Mouse (Mus musculus) adrenal gland, postnatal 10 days (tissue): ENCODE data around the gene Disc1. TPM values are rescaled to one million over a fixed set of nuclear protein-coding genes. Genes with fewer than 3 reads are reported as not detected.

Experiments used
- DNase-seq: peaks from one replicate; pipeline ENCODE4 v3.0.0; 2021; ENCODE audit warnings: mixed read lengths
- total RNA-seq, 2 experiments: library from RNA; stranded (reverse); gene quantifications; 2 replicates each; pipeline ENCODE4 v1.2.3; 2021

The Disc1 gene
- total RNA-seq, 2 experiments from 2014 or later: 3.6 TPM

DNA sequence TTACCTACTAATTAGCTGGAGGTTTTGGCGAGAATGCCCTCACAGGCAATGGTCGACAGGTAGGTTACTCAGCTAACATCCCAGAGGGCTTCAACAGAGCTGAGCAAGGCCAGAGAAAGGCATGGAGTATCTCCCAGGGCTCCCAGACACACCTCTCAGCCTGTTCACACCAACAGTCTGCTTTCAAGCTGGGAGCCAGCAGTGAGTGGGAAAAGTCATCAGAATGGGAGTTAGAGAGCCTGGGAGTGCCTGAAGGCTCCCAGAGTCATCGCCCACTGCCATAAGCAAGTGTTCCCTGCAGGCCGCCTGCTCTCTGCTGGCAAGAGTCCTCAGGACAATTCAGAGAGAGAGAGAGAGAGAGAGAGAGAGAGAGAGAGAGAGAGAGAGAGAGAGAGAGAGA is 167.1 kb downstream of the Disc1 start:
- DNase-seq: no peak

DNA sequence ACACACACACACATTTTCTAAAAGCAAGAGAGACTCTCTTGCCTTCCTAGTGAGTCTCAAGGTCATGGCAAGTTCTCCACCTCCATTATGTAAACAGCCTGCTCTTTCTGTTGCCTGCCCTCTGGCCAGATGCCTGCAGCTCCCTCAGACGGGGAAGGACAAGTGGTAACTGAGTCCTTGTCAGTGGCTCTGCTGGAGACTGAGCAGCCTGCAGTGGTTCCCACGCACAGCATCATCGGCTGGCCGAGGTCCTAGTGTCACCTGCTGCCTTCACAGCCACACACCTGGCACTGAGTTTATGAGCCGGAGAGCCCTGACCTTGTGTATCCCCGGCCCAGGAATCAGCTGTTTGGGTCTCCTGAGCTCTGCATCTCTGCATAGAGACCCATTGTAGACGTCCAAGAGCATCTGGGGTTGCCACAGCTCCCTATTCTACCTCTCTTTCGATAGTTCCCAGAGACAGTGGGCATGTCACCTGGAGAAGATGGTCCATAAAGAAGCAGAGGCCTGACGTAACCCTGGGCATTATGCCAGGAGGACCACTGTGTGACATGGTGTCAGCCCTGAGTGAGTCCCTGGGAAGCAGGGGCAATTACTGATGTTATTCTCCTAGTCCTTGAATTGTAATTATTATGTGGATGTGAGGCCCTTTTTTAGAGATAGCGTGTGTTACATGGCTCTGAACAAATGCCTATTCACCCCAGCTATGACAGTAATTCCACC is 169.2 kb downstream of the Disc1 start:
- peak; percentile 68 for DNase-seq

DNA sequence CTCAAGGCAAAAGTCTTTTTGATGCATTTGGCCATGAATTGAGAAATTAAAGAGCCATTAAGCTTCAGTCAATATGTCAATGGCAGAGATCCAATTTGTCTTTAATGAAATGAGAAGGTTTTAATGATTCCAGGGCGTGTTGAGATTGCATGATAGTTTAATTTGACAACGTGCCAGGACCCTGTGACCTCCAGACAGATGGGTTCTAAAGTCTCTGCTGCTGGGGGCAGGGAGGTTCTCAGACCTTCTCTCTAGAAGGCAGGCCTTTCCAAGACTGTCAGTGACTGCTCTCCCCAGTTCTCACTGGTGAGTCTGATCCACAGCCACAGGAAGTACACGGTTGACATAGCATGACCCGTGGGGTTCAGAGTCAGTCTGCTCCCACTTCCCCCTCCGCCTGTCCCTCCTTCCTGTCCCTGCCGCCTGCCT is 170.3 kb downstream of the Disc1 start:
- peak; percentile 34 for DNase-seq

DNA sequence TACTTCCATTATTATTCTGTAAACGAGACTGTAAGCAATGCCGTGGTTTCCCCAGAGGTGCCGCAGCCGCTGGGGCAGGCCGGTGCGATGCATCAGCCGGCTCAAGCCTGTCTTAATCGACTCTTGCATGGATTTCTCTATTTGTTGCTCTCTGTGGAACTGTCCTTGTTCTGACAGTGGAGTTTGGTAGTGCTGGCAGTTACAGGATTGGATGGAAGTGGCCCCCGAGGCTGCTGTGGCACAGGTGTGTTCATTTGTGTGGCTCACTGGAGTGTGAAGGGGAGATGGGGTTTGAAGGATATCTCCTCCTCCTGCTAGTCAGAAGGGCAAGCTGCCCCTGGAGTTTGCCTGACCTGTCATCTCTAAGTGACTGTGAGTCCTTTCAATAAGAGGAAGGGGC is 171.3 kb downstream of the Disc1 start:
- DNase-seq: no peak

DNA sequence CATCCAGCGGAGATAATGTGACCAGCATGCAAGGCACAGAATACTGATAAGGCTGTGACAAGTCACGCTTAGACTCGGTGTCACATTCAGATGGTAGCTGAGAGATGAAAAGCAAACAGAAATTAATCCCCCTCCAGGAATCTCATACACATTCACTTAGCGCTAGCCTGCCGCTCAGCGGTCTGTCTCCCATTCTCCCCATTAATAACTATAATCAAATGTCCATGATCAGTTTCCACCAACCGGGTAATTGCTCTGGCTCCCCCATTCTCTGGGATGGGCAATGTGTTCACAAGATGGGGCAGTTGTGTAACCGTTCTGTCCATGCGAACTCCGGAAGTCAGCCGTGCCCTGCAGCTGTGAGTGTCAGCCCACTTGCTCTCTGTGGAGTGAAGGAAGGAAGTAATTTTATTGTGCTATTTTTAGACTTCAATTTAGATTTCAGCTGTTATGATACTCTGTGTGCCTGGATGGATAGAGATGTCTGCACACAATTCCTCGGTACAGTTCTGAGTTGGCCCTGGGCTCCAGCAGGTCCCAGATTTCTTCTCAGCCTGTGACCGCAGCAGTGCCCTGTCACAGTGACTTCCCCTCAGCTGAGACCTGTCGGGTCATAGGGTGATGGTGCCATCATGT is 173.1 kb downstream of the Disc1 start:
- DNase-seq: peak; percentile 33

DNA sequence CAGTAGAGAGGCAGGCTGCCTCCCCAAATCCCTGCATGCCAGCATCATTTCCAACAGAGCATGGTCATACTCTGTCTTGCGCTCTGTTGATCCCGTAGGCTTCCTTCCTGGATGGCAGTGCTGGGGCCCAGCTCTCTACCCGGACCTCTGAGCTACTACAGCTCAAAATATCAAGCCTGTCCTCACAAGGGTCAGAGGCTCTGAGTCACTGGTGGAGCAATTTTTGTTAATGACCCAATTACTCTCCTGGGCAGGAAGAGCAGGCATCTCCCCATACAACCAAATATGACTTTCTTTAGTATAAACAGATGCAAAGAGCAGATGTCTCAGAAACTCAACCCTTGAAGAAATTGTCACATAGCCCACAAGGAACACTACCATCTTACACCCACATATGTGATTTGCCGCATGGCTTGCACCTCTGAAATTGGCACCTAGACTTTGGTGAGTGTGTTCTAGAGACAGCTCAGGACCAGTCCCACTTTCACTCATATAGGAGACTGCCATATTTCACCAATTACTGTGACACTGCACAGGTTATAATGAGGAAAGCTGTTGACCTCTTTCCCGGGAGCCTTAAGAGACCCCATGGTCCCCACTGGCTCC is 176.6 kb downstream of the Disc1 start:
- no peak for DNase-seq

DNA sequence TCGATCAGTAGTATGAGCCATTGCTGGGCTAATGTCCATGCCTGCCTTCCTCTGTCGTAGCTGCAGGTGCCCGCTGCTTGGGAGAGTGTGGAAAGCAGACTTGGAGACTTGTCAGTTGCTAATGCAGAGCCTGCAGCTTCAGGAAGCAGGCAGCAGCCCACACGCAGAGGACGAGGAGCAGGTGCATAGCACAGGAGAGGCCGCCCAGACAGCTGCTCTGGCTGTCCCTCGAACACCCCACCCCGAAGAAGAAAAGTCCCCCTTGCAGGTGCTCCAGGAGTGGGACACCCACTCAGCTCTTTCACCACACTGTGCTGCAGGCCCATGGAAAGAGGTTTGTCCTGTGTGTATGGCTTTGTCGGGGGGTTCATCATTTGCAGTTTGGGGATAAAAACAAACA is 178.7 kb downstream of the Disc1 start:
- DNase-seq: no peak

DNA sequence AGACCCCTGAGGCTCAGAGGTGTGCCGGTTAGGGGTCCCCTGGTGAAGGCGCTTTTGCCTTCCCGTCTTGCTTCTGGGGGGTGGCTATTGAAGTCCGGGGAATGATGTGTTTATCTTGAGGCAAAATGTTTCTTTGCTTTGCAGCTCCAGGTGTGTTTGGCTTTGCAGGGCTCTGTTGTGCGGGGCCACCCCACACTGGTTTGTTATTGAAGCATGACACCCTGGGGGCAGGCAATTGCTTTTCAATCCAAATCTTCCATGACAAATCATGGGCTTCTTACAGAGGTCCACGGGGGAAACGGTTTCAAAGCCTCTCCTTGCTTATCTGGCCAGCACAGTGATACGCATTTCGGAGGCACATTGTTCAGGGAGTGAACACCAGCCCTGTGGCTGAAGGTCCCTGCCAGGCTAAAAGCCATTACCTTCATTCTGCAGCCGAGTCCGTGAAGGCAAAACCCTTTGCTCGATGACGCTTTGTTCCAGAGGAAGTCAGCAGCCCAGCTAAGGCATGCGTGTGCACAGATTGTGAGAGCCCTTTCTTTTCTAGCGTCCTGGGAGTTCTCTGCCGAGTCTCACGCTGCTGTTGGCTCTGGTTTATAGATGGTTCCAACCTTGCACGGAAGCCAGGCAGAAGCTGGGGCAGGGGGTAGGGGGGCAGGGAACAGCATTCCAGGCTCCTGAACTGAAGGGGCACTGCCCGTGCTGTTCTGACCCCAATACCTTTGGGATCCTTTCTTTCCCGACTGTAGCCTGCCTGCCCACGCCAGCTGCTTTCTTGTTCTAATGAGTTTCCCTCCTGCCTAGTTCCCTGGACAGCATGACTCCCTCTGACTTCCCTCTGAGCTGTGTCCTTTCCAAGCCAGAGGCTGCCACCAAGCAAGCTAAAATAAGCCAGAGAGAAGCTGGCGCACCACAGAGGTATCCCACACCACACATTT is 182.2 kb downstream of the Disc1 start:
- no peak for DNase-seq

DNA sequence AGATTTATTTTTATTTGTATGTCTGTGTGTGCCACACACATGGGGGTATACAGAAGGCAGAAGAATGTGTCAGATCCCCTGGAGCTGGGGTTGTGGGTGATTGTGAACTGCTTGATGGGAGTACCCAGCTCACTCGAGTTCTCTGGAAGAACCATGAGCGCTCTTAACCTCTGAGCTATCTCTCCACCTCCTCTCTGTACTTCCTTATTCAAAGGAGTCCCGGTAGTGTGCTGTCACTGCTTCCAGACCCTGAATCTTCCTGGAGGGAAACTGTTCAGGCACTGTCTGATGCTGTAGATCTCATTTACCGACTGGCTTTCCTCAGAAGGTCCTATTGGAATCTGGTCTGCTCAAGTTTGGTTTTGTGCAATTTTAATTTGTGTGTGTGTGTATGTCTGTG is 186.8 kb downstream of the Disc1 start:
- DNase-seq: no peak

DNA sequence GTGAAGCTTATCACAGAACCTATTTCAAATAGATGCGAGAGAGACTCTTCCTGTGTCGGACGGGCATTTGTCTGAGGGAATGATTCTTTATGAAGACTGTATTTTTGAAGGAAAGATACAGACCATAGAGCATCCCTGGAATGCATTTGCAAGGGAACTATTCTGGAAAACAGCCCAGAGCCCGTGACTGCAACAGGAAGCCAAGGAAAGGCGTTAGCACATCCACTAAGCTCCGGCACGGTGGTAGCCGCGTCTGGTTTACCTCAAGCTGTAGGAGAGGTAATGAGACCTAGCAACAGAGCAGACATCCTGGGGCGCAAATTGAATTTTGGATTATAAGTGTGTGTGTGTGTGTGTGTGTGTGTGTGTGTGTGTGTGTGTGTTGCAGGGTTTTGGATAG is 188.4 kb downstream of the Disc1 start:
- no peak for DNase-seq

DNA sequence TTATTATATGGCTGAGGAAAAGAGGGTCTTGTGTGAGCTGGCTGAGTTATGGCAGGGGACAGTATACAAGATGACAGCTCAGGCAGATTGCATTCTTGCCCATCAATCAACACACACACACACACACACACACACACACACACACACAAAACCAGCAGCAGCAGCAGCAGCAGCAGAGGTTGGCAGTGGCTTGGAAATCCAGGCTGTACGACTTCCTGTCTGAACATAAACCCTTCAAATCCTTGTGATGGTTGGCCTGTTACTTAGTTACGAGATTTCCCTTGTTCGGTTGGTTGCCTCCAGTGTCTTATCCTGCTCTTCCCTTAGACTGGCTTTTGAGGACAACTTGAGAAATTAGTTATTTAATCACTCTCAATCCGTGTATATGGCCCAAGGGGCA is 188.9 kb downstream of the Disc1 start:
- no peak for DNase-seq

DNA sequence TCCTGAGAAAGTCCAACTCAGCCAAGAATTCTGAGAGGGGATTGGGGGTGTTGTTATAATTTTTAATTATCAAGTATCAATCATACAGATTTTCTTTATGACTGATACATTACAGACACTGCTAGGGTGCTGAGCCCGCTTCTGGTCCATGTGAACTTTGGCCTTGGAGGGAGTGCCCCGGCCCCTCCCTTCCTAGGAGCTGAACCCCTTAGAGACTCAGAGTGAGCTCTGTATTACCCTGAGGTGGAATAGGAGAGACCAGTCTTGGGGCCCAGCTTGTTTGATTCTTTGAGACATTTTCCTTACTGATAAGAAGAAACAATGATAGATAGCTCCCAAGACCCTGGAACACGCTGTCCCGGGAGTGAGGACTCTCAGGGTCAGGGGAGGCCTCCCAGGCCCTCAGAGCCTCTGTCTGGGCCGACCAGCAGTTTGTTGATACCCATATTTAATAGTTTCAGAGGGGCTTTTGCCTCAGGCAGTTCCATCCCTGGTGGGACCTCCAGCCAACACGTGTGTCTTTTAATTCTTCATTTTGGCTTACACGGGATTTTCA is 192.8 kb downstream of the Disc1 start:
- DNase-seq: no peak

DNA sequence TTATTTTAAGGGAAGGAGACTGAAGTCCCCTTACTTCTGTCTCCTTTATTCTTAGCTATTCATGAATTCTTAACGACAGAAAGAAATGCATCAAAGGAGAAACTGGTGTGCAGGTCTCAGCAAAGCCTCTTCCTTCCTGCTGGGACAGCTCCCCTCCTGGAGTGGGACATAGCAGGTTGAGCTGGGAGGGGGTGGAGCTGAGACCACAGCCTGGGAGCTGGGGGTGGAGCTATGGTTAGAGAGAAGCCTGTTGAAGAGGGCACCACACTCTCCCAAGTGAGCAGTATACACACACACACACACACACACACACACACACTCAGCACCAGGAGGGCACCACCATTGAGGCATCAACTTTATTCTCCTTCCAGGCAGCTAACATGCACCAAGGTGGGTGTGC is 193.4 kb downstream of the Disc1 start:
- no peak for DNase-seq

DNA sequence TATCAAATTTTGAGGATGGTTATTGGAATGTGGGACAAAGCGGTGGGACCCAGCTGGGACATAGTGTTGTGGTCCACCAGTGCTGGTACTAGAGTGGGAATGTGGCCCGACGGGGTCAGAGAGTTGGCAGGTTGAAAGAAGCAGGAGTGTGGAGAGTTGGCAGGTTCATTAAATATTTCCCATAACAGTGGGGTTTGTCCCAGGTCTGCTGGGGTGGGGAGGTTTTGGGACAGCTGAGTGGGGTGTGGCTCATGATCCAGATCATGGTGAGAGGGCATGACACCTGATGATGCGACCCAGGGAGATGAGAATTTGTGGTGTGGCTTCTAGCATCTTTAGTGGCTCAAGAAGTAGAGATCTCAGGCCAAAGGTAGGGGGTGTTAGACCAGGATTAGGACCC is 199.0 kb downstream of the Disc1 start:
- DNase-seq: no peak

DNA sequence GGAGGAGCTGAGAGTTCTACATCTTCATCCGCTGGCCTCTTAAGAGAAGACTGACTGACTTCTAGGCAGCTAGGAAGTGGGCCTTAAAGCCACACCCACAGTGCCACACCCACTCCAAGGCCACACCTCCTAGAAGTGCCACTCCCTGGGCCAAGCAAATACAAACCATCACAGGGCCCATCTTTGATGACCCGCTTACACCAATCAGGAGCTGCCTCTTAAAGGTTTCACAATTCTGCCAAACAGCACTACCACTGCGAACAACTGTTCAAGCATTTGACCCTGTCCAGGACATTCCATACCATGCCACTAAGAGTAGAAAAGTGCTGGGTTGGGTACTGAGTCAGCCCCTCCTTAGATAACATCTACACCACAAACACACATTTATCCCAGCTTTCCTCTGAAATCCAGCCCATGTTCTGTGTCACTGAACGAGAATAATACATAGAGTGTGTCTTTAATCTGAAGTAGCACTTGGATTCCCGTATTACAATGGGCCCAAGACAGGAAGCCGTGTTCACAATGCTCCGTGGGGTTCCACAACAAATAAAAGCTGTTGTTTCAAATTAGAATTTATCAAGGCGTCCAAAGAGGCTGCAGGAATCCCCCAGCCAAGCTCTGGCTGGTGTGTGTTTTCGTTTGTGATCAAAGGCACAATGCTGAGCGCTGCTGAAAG is 199.6 kb downstream of the Disc1 start:
- no peak for DNase-seq

DNA sequence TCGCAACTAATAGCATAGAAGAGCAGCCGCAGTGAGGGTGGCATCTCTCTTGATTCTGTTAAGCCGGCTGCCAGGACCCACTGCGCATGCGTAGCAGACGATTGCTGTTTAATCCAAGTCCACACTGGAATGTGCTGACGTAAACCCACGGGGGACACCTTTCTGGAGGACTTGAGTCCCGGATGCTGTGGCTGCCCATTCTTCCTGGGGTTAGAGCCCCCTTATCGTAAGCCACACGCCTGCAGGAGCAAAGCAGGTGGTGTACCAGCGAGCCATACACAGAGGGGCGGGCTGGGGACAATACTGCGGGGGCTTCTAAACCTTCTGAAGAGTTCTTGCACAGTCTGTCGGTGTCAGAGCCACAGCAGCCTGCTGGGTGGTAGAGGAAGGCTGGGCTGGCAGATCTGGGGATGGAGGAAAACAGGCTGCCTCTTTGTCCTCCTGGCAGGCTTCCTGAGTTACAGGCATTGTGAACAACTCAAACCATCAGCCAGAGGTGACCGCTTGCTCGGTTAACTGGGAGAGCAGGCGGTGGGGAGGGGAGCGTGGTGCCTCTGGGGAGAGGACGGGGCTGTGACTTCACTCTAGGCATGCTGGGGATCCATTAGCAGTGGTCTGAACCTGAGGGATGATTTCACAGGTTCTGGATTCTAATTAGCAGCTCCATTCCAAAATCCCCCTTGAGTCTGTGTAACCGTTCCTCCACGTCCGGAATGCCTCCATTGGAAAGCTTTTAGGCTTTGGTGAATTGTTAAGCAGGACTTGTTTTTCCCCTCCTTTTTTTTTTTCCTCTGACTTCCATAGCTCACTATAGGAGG is 200.4 kb downstream of the Disc1 start:
- DNase-seq: peak; percentile 81

DNA sequence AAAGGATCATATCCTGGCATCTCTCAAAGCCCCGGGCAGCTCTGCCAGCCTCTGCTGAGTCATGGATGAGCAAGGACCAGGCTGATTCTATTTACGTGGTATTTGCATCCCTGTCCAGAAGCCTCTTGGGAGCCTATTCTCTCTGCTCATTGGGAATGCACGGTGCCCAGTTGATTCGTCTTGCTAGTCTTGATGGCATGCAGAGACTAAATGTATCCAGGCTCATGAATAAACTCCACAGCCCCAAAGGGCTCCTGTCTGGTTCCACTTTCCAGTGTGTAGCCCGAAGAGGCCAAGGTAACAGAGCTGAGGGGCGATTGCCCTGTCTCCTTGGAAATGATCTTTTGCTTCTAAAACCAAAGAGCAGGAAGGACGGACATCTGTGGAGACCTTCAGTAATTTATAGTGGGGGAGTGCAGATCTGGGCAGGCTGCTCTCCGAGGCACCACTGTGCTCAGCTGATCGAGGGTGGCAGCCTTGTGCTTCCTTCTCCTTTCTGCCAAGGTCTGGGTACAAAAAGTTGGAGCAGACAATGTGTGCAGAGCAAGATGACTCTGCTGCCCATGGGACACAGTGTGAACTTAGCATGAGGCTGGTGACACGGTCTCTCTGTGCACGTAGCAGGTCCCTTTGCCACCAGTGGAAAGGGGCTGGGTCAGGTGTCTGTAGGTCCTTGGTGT is 201.2 kb downstream of the Disc1 start:
- DNase-seq: peak; percentile 64

DNA sequence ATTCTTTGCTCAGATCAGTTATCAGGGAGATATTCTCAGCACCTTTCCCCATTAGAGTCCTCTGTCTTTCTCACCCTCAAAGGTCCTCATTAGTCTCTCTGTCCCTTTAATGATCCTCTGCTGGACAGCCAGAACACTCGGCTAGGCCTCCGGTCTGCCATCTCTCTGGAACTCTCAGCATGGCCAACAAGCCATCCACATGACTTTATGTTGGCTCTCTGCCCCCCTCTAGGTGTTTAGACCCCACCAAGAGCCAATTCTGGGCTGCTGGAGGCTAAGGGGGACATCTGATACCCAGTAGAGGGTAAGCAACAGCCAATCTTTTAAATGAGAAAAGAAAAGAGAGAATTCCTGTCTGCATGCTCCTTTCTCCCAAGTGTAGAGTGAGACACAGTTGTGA is 203.7 kb downstream of the Disc1 start:
- DNase-seq: no peak

DNA sequence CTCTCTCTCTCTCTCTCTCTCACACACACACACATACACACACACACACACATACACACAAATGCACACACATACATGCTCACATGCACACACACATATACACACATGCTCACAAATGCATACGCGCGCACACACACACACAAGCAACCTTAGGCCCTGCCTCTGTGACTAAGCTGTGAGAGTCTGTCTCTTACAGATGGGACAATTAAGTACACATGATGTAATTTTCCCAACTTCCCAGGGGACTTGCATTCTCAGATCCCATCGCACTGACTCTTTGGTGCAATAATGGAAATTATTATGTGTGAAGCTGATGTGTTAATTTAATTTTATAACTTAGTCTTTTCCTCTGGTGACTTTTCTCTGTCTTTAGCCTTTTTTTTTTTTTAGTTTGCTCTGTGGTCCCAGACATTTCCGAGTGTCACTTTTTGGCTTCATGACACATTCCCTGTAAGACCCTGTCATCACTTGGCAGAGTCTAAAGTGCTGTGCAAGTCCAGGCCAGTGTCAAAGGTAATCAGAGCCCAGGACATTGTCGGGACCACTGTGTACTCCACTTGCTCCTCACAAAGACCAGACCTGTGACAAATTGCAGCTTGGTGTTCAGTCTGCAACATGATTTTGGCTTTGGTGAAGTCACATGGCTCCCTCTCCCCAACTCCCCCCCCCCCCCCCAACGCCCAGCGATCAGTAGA is 205.0 kb downstream of the Disc1 start:
- no peak for DNase-seq
